Mouse (Mus musculus) bone marrow, adult 2 months (tissue): Measurements from ENCODE around the gene Bco2.

Source experiments
- CTCF ChIP-seq: fragments of 200-500 bp; IDR thresholded peaks from 2 replicates; pipeline ENCODE4 v1.5.1; 2011; ENCODE audit warnings: low read length, control low read depth; ENCODE audit not compliant: control insufficient read depth, insufficient read depth
- POLR2A ChIP-seq: fragments of 200-500 bp; IDR thresholded peaks from 2 replicates; pipeline ENCODE4 v1.6.1; 2011; ENCODE audit warnings: low read depth, mild to moderate bottlenecking, control low read depth, low read length, borderline replicate concordance; ENCODE audit not compliant: control insufficient read depth

GRCm38 (mm10) chr9:50507570-50507969, 47.4 kb downstream of the Bco2 start:
- TF ChIP-seq CTCF = no peak
- no peak for TF ChIP-seq POLR2A
